In the genomic region with DNA sequence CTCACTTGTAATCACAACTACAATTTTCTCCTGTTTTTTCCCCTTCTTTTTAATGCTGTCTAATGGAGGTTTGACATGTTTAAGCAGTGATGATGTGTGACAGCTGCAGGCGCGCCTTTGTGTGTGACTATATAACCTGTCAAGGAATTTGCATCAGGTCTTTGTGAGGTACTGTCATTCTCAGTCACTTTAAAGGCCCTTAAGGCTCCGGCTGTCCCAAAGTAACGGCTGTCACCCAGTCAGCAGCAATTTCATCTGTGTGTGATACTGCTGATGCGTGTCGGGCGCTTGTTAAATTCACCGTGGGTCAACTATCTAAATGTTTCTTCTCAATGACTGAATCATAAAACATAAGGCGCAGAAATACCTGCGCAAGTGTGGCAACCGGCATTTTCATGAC, we compare ENCODE assay signal across 33 mouse cellular contexts.
DNase-seq lines count a peak whose midpoint lies in the region; ATAC-seq lines count a peak whose summit lies in the region.
"Had no signal": no experiment of that assay in that cellular context is flagged by ENCODE, and none has a peak within 500 bp of the region (broad histone marks: within the 10 kb centered on the region; RNA-seq: fewer than 3 reads in every experiment).

No protein-coding gene starts in this region.

- no peaks in the 10 kb centered on the region for H3K27me3 ChIP-seq in embryonic facial prominence, embryonic 12.5 days
- H3K27me3 ChIP-seq in embryonic facial prominence, embryonic 10.5 days (replicated peaks; ENCODE audit: low read depth, poor library complexity, severe bottlenecking) = no peaks in the 10 kb centered on the region
- no peaks in the 10 kb centered on the region for H3K27me3 ChIP-seq in hindbrain, embryonic 12.5 days
- no peaks in the 10 kb centered on the region for H3K27me3 ChIP-seq in hindbrain, embryonic 13.5 days
- H3K27me3 ChIP-seq in midbrain, embryonic 15.5 days (replicated peaks) = no peaks in the 10 kb centered on the region
- H3K27me3 ChIP-seq: CH12.LX; embryonic facial prominence, embryonic 13.5 days; heart, embryonic 15.5 days; limb, embryonic 12.5 days; lung, embryonic 15.5 days; megakaryocyte, embryonic 14.5 days; neural tube, embryonic 15.5 days had no signal

- no peaks in the 10 kb centered on the region for H3K36me3 ChIP-seq in embryonic facial prominence, embryonic 12.5 days
- no peaks in the 10 kb centered on the region for H3K36me3 ChIP-seq in embryonic facial prominence, embryonic 10.5 days (replicated peaks)
- no peaks in the 10 kb centered on the region for H3K36me3 ChIP-seq in hindbrain, embryonic 12.5 days
- H3K36me3 ChIP-seq in hindbrain, embryonic 13.5 days = no peaks in the 10 kb centered on the region
- no peaks in the 10 kb centered on the region for H3K36me3 ChIP-seq in midbrain, embryonic 15.5 days (replicated peaks)
- H3K36me3 ChIP-seq: embryonic facial prominence, embryonic 13.5 days; heart, embryonic 10.5 days; heart, embryonic 15.5 days; limb, embryonic 12.5 days; lung, embryonic 15.5 days; neural tube, embryonic 15.5 days had no signal

- DNase-seq in embryonic facial prominence, embryonic 10.5 days (ENCODE audit: low spot score) = no peak
- DNase-seq in brain, adult 2 months (ENCODE audit: low read depth, low spot score) = peak; percentile 4
- DNase-seq in spleen, postnatal 4 days (ENCODE audit: low spot score in 2 of 2) = no peak
- DNase-seq: adrenal gland, adult 8-10 months; cerebellum, adult 11 months; cerebellum, adult 9-10 months; cerebellum, postnatal 36 days; gastrocnemius, postnatal 25 days; heart, adult 11 months; kidney, postnatal 25 days; lung, postnatal 36 days; right cerebral cortex, adult 18-20 months; spleen, adult 18-20 months; thymus, adult 18-20 months; thymus, postnatal 25 days had no signal

- H3K27ac ChIP-seq in embryonic facial prominence, embryonic 12.5 days = no peak overlapping the region
- H3K27ac ChIP-seq in embryonic facial prominence, embryonic 10.5 days (replicated peaks) = no peak overlapping the region
- no peak overlapping the region for H3K27ac ChIP-seq in hindbrain, embryonic 12.5 days
- H3K27ac ChIP-seq in hindbrain, embryonic 13.5 days = no peak overlapping the region
- H3K27ac ChIP-seq in midbrain, embryonic 15.5 days = no peak overlapping the region
- H3K27ac ChIP-seq: embryonic facial prominence, embryonic 13.5 days; left cerebral cortex, adult 2 months; limb, embryonic 12.5 days; lung, embryonic 15.5 days; neural tube, embryonic 15.5 days; stomach, postnatal 0 days had no signal

- H3K9ac ChIP-seq in embryonic facial prominence, embryonic 12.5 days = no peak overlapping the region
- no peak overlapping the region for H3K9ac ChIP-seq in hindbrain, embryonic 12.5 days
- H3K9ac ChIP-seq in hindbrain, embryonic 13.5 days = no peak overlapping the region
- no peak overlapping the region for H3K9ac ChIP-seq in midbrain, embryonic 15.5 days
- H3K9ac ChIP-seq: embryonic facial prominence, embryonic 13.5 days; heart, embryonic 15.5 days; limb, embryonic 12.5 days; lung, embryonic 15.5 days; neural tube, embryonic 15.5 days had no signal

- no peaks in the 10 kb centered on the region for H3K4me1 ChIP-seq in embryonic facial prominence, embryonic 12.5 days
- no peaks in the 10 kb centered on the region for H3K4me1 ChIP-seq in embryonic facial prominence, embryonic 10.5 days
- H3K4me1 ChIP-seq in hindbrain, embryonic 12.5 days = no peaks in the 10 kb centered on the region
- no peaks in the 10 kb centered on the region for H3K4me1 ChIP-seq in hindbrain, embryonic 13.5 days (replicated peaks)
- H3K4me1 ChIP-seq in midbrain, embryonic 15.5 days = 0 out of 2 replicates have a peak, but pooled peaks cover 2% of the 10 kb centered on the region
- H3K4me1 ChIP-seq: limb, embryonic 12.5 days; megakaryocyte, embryonic 14.5 days; neural tube, embryonic 15.5 days had no signal

- peak; percentile 56; the same call in 1 of the 2 replicates for ATAC-seq in embryonic facial prominence, embryonic 12.5 days (ENCODE audit: insufficient number of reproducible peaks, insufficient read depth, low FRiP score, low TSS enrichment)
- peak; percentile 67; the same call in 1 of the 2 replicates for ATAC-seq in hindbrain, embryonic 12.5 days (ENCODE audit: low FRiP score)
- no peak for ATAC-seq in hindbrain, embryonic 13.5 days (ENCODE audit: low FRiP score)
- ATAC-seq in midbrain, embryonic 15.5 days (replicated peaks) = peak; percentile 93
- ATAC-seq in megakaryocyte, adult 5-6 weeks (ENCODE audit: poor library complexity, severe bottlenecking) = no peak
- ATAC-seq: activated CD4-positive, CD25-positive, alpha-beta regulatory T cell, adult 4 months; intestine, postnatal 0 days had no signal

- H3K4me2 ChIP-seq in embryonic facial prominence, embryonic 12.5 days (replicated peaks) = no peak overlapping the region
- H3K4me2 ChIP-seq in hindbrain, embryonic 12.5 days (replicated peaks) = no peak overlapping the region
- no peak overlapping the region for H3K4me2 ChIP-seq in hindbrain, embryonic 13.5 days
- no peak overlapping the region for H3K4me2 ChIP-seq in midbrain, embryonic 15.5 days
- H3K4me2 ChIP-seq: embryonic facial prominence, embryonic 13.5 days; heart, embryonic 15.5 days; limb, embryonic 12.5 days; lung, embryonic 15.5 days; neural tube, embryonic 15.5 days had no signal

- H3K9me3 ChIP-seq in embryonic facial prominence, embryonic 12.5 days = no peaks in the 10 kb centered on the region
- no peaks in the 10 kb centered on the region for H3K9me3 ChIP-seq in embryonic facial prominence, embryonic 10.5 days
- H3K9me3 ChIP-seq in hindbrain, embryonic 12.5 days (replicated peaks) = no peaks in the 10 kb centered on the region
- H3K9me3 ChIP-seq in hindbrain, embryonic 13.5 days = no peaks in the 10 kb centered on the region
- H3K9me3 ChIP-seq in midbrain, embryonic 15.5 days = no peaks in the 10 kb centered on the region
- H3K9me3 ChIP-seq: embryonic facial prominence, embryonic 13.5 days; heart, embryonic 10.5 days; heart, embryonic 15.5 days; limb, embryonic 12.5 days; lung, embryonic 15.5 days; neural tube, embryonic 15.5 days had no signal

- WGBS in embryonic facial prominence, embryonic 12.5 days = 78% methylated on average over 11 of the region's 11 CpGs
- WGBS in embryonic facial prominence, embryonic 10.5 days = 86% methylated on average over 11 of the region's 11 CpGs
- 78% methylated on average over 11 of the region's 11 CpGs for WGBS in hindbrain, embryonic 12.5 days
- WGBS in hindbrain, embryonic 13.5 days = 72% methylated on average over 11 of the region's 11 CpGs
- 58% methylated on average over 11 of the region's 11 CpGs for WGBS in midbrain, embryonic 15.5 days

- no peak overlapping the region for H3K4me3 ChIP-seq in embryonic facial prominence, embryonic 12.5 days
- H3K4me3 ChIP-seq in embryonic facial prominence, embryonic 10.5 days = no peak overlapping the region
- H3K4me3 ChIP-seq in hindbrain, embryonic 12.5 days = no peak overlapping the region
- no peak overlapping the region for H3K4me3 ChIP-seq in hindbrain, embryonic 13.5 days
- H3K4me3 ChIP-seq in midbrain, embryonic 15.5 days = no peak overlapping the region
- H3K4me3 ChIP-seq: embryonic facial prominence, embryonic 13.5 days; erythroblast, embryonic 14.5 days; heart, embryonic 10.5 days; heart, embryonic 15.5 days; left cerebral cortex, adult 2 months; limb, embryonic 12.5 days; lung, embryonic 15.5 days; megakaryocyte, embryonic 14.5 days; neural tube, embryonic 15.5 days had no signal

Comparison
In these comparisons a context has a peak if more than half of its experiments do, and no peak if none do; other contexts are left out.
1. ATAC-seq: peak in embryonic facial prominence, embryonic 12.5 days (single experiment), hindbrain, embryonic 12.5 days (single experiment) and midbrain, embryonic 15.5 days (single experiment); none in hindbrain, embryonic 13.5 days (single experiment) and megakaryocyte, adult 5-6 weeks (single experiment).